Comparison of ENCODE assay signal across 8 mouse cellular contexts in genomic region chr13:34192414-34193191, GRCm38 (mm10). TPM values are rescaled to one million over a fixed set of nuclear protein-coding genes. Genes with fewer than 3 reads are reported as not detected.
DNase-seq lines count a peak whose midpoint lies in the region; ATAC-seq and TF ChIP-seq lines count a peak whose summit lies in the region.
"Had no signal": no experiment of that assay in that cellular context is flagged by ENCODE, and none has a peak within 500 bp of the region (broad histone marks: within the 10 kb centered on the region; RNA-seq: fewer than 3 reads in every experiment).

No protein-coding gene starts in this region.

- H3K27ac ChIP-seq in cortical plate, adult 2 months (ENCODE audit: insufficient read depth, low read length), result peak overlapping the region; percentile 41; the same call in 1 of the 2 replicates
- H3K27ac ChIP-seq: limb, embryonic 13.5 days had no signal

- peak; percentile 45 for TF ChIP-seq CTCF in cortical plate, adult 2 months (IDR thresholded peaks at IDR 0.05; ENCODE audit: extremely low read depth, insufficient read depth, low read length)

- DNase-seq in right cerebral cortex, postnatal 10 days (ENCODE audit: low spot score in 2 of 2), result peak; percentile 57 to 60
- DNase-seq in right cerebral cortex, postnatal 36 days (ENCODE audit: low spot score in 2 of 2), result no peak
- peak; percentile 45 to 54 for DNase-seq in heart, postnatal 10 days
- DNase-seq in layer of hippocampus, adult 9-11 months, result peak; percentile 41
- DNase-seq in skeletal muscle tissue, adult 2 months (ENCODE audit: low read depth, low spot score), result peak; percentile 36

- intact Hi-C loops in heart, postnatal 10 days (cut with DNase I), result no loop called here

- ATAC-seq in CD4-positive, CD25-positive, alpha-beta regulatory T cell, adult 4 months, result no peak

- H3K4me3 ChIP-seq in cortical plate, adult 2 months (ENCODE audit: insufficient read depth, low read length), result no peak overlapping the region
- H3K4me3 ChIP-seq: limb, embryonic 13.5 days had no signal

- no peak for TF ChIP-seq POLR2A in cortical plate, adult 2 months (IDR thresholded peaks at IDR 0.05; ENCODE audit: extremely low read depth, insufficient read depth, low read length)

- peaks cover 7% of the 10 kb centered on the region for H3K4me1 ChIP-seq in cortical plate, adult 2 months (ENCODE audit: control insufficient read depth, insufficient read depth, low read length)

RNA-seq across cellular contexts. Expression of gene Psmg4, which starts 29.8 kb away (rescaled TPM):
- polyA plus RNA-seq in cortical plate, adult 2 months (2012; rRNA removed), result 37.3 and 42.2 TPM in 2 replicates
- total RNA-seq in heart, postnatal 10 days (2021), result 10 to 100 TPM; 34.0 to 39.0 TPM
- polyA plus RNA-seq in CD4-positive, CD25-positive, alpha-beta regulatory T cell, adult 4 months (2017; shearing (Covaris generic)), result 10 to 100 TPM; 36.0 to 41.4 TPM

Comparison
In these comparisons a context has a peak if more than half of its experiments do, and no peak if none do; other contexts are left out.
1. DNase-seq: peak in right cerebral cortex, postnatal 10 days (2 of 2), heart, postnatal 10 days (2 of 2), layer of hippocampus, adult 9-11 months (single experiment) and skeletal muscle tissue, adult 2 months (single experiment); none in right cerebral cortex, postnatal 36 days (0 of 2).